Mouse (Mus musculus): ENCODE measurements around the gene Ezh1.

- no peak for TF ChIP-seq POLR2A (IDR thresholded peaks at IDR 0.05; ENCODE audit: insufficient read depth, low read length)
- no peak for TF ChIP-seq EP300 (IDR thresholded peaks at IDR 0.05; ENCODE audit: insufficient read depth, low read depth, low read length)
- TF ChIP-seq CTCF (IDR thresholded peaks at IDR 0.05; ENCODE audit: low read depth, low read length) = no peak
Observed at GRCm38 (mm10) chr11:101148751-101149150, 77.5 kb downstream of the Ezh1 start.

Data from ES-Bruce4 (cell line).